Comparison of ENCODE assay signal across 9 mouse cellular contexts in genomic region chr4:83233181-83234123, GRCm38 (mm10).
A peak's percentile ranks its signal among the peaks of the same experiment; 100 is the strongest.
DNase-seq lines count a peak whose midpoint lies in the region; ATAC-seq lines count a peak whose summit lies in the region.
"Had no signal": no experiment of that assay in that cellular context is flagged by ENCODE, and none has a peak within 500 bp of the region (broad histone marks: within the 10 kb centered on the region; RNA-seq: fewer than 3 reads in every experiment).

No protein-coding gene starts in this region.

- 0 out of 2 replicates have a peak overlapping the region, but pooled peaks have one; percentile 5 for H3K27ac ChIP-seq in midbrain, embryonic 16.5 days (ENCODE audit: low read length)
- no peak overlapping the region for H3K27ac ChIP-seq in midbrain, embryonic 15.5 days
- 0 out of 2 replicates have a peak overlapping the region, but pooled peaks have one; percentile 47 for H3K27ac ChIP-seq in forebrain, embryonic 12.5 days
- H3K27ac ChIP-seq in stomach, embryonic 16.5 days (ENCODE audit: low read length), result peak overlapping the region; percentile 54; the same call in 1 of the 2 replicates

- H3K4me2 ChIP-seq in midbrain, embryonic 16.5 days (ENCODE audit: low read length), result no peak overlapping the region
- no peak overlapping the region for H3K4me2 ChIP-seq in midbrain, embryonic 15.5 days
- H3K4me2 ChIP-seq in forebrain, embryonic 12.5 days, result no peak overlapping the region
- H3K4me2 ChIP-seq in stomach, embryonic 16.5 days (ENCODE audit: low read depth, low read length), result no peak overlapping the region; the same call in 1 of the 2 replicates

- no peak overlapping the region for H3K4me3 ChIP-seq in midbrain, embryonic 16.5 days (ENCODE audit: low read depth, low read length)
- no peak overlapping the region for H3K4me3 ChIP-seq in midbrain, embryonic 15.5 days
- no peak overlapping the region for H3K4me3 ChIP-seq in forebrain, embryonic 12.5 days (replicated peaks)
- no peak overlapping the region for H3K4me3 ChIP-seq in stomach, embryonic 16.5 days (replicated peaks; ENCODE audit: low read length)

- WGBS in midbrain, embryonic 16.5 days, result 80% methylated on average over 22 of the region's 22 CpGs
- WGBS in midbrain, embryonic 15.5 days, result 79% methylated on average over 22 of the region's 22 CpGs
- 81% methylated on average over 22 of the region's 22 CpGs for WGBS in forebrain, embryonic 12.5 days
- WGBS in stomach, embryonic 16.5 days, result 69% methylated on average over 22 of the region's 22 CpGs

- H3K36me3 ChIP-seq in midbrain, embryonic 16.5 days (ENCODE audit: control insufficient read depth, insufficient read depth, low read length), result peaks cover 6% of the 10 kb centered on the region; the same call in 1 of the 2 replicates
- 0 out of 2 replicates have a peak, but pooled peaks cover 5% of the 10 kb centered on the region for H3K36me3 ChIP-seq in midbrain, embryonic 15.5 days (replicated peaks)
- H3K36me3 ChIP-seq in forebrain, embryonic 12.5 days (replicated peaks), result no peaks in the 10 kb centered on the region
- H3K36me3 ChIP-seq in stomach, embryonic 16.5 days (ENCODE audit: control insufficient read depth, insufficient read depth, low read length), result no peaks in the 10 kb centered on the region

- no peaks in the 10 kb centered on the region for H3K9me3 ChIP-seq in midbrain, embryonic 16.5 days (replicated peaks; ENCODE audit: control insufficient read depth, low read length, poor library complexity, severe bottlenecking)
- H3K9me3 ChIP-seq in midbrain, embryonic 15.5 days, result no peaks in the 10 kb centered on the region
- no peaks in the 10 kb centered on the region for H3K9me3 ChIP-seq in forebrain, embryonic 12.5 days
- no peaks in the 10 kb centered on the region for H3K9me3 ChIP-seq in stomach, embryonic 16.5 days (replicated peaks; ENCODE audit: control insufficient read depth, low read length)

- peak; percentile 77 to 85 for DNase-seq in layer of hippocampus, postnatal 36 days
- no peak for DNase-seq in urinary bladder, postnatal 25 days (ENCODE audit: low spot score)
- DNase-seq in ovary, postnatal 10 days (ENCODE audit: low spot score), result no peak
- DNase-seq in urinary bladder, postnatal 14 days (ENCODE audit: low spot score), result no peak
- DNase-seq: kidney, postnatal 10 days had no signal

- ATAC-seq in midbrain, embryonic 16.5 days, result peak; percentile 54; the same call in 1 of the 2 replicates
- no peak for ATAC-seq in midbrain, embryonic 15.5 days (replicated peaks)
- ATAC-seq in forebrain, embryonic 12.5 days (ENCODE audit: low FRiP score), result peak; percentile 41; the same call in 1 of the 2 replicates
- no peak for ATAC-seq in stomach, embryonic 16.5 days (ENCODE audit: insufficient read depth, low FRiP score)

- no peak overlapping the region for H3K9ac ChIP-seq in midbrain, embryonic 16.5 days (ENCODE audit: low read depth, low read length)
- no peak overlapping the region for H3K9ac ChIP-seq in midbrain, embryonic 15.5 days
- H3K9ac ChIP-seq in forebrain, embryonic 12.5 days, result no peak overlapping the region
- no peak overlapping the region for H3K9ac ChIP-seq in stomach, embryonic 16.5 days (ENCODE audit: low read length)

- H3K4me1 ChIP-seq in midbrain, embryonic 16.5 days (ENCODE audit: control insufficient read depth, insufficient read depth, low read length), result no peaks in the 10 kb centered on the region
- no peaks in the 10 kb centered on the region for H3K4me1 ChIP-seq in midbrain, embryonic 15.5 days
- H3K4me1 ChIP-seq in forebrain, embryonic 12.5 days, result peaks cover 6% of the 10 kb centered on the region; the same call in 1 of the 2 replicates
- H3K4me1 ChIP-seq in stomach, embryonic 16.5 days (ENCODE audit: control insufficient read depth, insufficient read depth, low read length), result no peaks in the 10 kb centered on the region; the same call in none of the 2 replicates

- no peaks in the 10 kb centered on the region for H3K27me3 ChIP-seq in midbrain, embryonic 16.5 days (ENCODE audit: control insufficient read depth, insufficient read depth, low read depth, low read length)
- no peaks in the 10 kb centered on the region for H3K27me3 ChIP-seq in midbrain, embryonic 15.5 days (replicated peaks)
- H3K27me3 ChIP-seq in forebrain, embryonic 12.5 days, result no peaks in the 10 kb centered on the region
- no peaks in the 10 kb centered on the region for H3K27me3 ChIP-seq in stomach, embryonic 16.5 days (ENCODE audit: control insufficient read depth, insufficient read depth, low read length)

Comparison
In these comparisons a context has a peak if more than half of its experiments do, and no peak if none do; other contexts are left out.
1. ATAC-seq: peak in midbrain, embryonic 16.5 days (single experiment) and forebrain, embryonic 12.5 days (single experiment); none in midbrain, embryonic 15.5 days (single experiment) and stomach, embryonic 16.5 days (single experiment).
2. DNase-seq: peak in layer of hippocampus, postnatal 36 days (2 of 2); none in urinary bladder, postnatal 25 days (single experiment), ovary, postnatal 10 days (single experiment) and urinary bladder, postnatal 14 days (single experiment).